Mouse (Mus musculus) forebrain, embryonic 16.5 days (tissue): ENCODE measurements around the gene Ndufa8. TPM values are rescaled to one million over a fixed set of nuclear protein-coding genes. Genes with fewer than 3 reads are reported as not detected.
A peak's percentile ranks its signal among the peaks of the same experiment; 100 is the strongest.

ENCODE experiments used
- ATAC-seq: fragments of 200-750 bp; cut with Nextera tagmentation; 2 replicates; pipeline ENCODE4 v1.8.0; 2017; ENCODE audit warnings: mild to moderate bottlenecking, moderate library complexity
- H3K27ac ChIP-seq: fragments of 300-500 bp; sonication (generic); 2 replicates; pipeline ENCODE4 v1.5.1; 2014; ENCODE audit warnings: low read length, control low read depth
- H3K27me3 ChIP-seq: fragments of 300-500 bp; sonication (generic); replicated peaks from 2 replicates; pipeline ENCODE4 v1.6.1; 2014; ENCODE audit warnings: low read length; ENCODE audit not compliant: control insufficient read depth, insufficient read depth
- H3K36me3 ChIP-seq: fragments of 300-500 bp; sonication (generic); 2 replicates; pipeline ENCODE4 v1.6.1; 2014; ENCODE audit not compliant: control insufficient read depth, insufficient read depth
- H3K4me1 ChIP-seq: fragments of 300-500 bp; sonication (generic); replicated peaks from 2 replicates; pipeline ENCODE4 v1.6.1; 2014; ENCODE audit warnings: low read length; ENCODE audit not compliant: control insufficient read depth, insufficient read depth
- H3K4me2 ChIP-seq: fragments of 300-500 bp; sonication (generic); 2 replicates; pipeline ENCODE4 v1.6.1; 2014; ENCODE audit warnings: mild to moderate bottlenecking, low read length, control low read depth
- H3K4me3 ChIP-seq: fragments of 300-500 bp; sonication (generic); replicated peaks from 2 replicates; pipeline ENCODE4 v1.5.1; 2014; ENCODE audit warnings: mild to moderate bottlenecking, low read length, control low read depth
- H3K9ac ChIP-seq: fragments of 300-500 bp; sonication (generic); replicated peaks from 2 replicates; pipeline ENCODE4 v1.6.1; 2014; ENCODE audit warnings: low read depth, low read length, control low read depth
- H3K9me3 ChIP-seq: fragments of 300-500 bp; sonication (generic); 2 replicates; pipeline ENCODE4 v1.6.1; 2016; ENCODE audit warnings: low read length; ENCODE audit not compliant: control insufficient read depth
- WGBS: fragments of 180-500 bp; shearing (Covaris S2); extraction: QIAGEN DNeasy Blood & Tissue Kit; methylation state at CpG from one replicate; pipeline ENCODE4 v1.1.7; 2014; 5-methylcytosine and 5-hydroxymethylcytosine counted together
- polyA plus RNA-seq: library from polyadenylated mRNA; unstranded; fragments of >200 nt; fragmentation: Nextera tagmentation; extraction: Ambion mirVana; gene quantifications from 2 replicates; pipeline ENCODE4 v1.2.1, GENCODE M21; 2015

Gene Ndufa8
- polyA plus RNA-seq, 1 experiment from 2014 or later: 273 TPM

DNA sequence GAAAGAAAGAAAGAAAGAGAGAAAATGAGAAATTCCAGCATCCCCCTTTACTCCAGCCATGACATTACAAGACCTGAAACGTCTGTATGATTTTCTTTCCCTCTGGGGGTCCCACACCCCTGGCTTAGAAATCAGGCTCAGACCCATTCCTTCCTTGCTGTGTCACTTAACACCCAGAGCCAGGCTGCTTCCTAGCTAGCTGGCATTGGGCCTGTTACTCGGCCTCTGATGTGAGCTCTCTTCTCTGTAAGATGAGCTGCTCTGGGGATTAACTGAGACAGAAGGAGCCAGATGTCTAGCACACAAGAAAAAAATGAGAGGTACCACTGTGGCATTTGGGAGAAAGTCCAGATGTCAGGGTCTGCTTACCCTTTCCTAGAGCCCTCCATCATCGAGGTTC lies 7.0 kb upstream of the Ndufa8 start:
- Histone ChIP-seq H3K36me3 (no peaks in the 10 kb centered on the region), H3K4me2 (no peak overlapping the region), H3K27me3 (no peaks in the 10 kb centered on the region), H3K4me1 (no peaks in the 10 kb centered on the region; the same call in 1 of the 2 replicates), H3K4me3 (no peak overlapping the region), H3K9me3 (no peaks in the 10 kb centered on the region), H3K27ac (no peak overlapping the region), H3K9ac (no peak overlapping the region)
- 43% methylated on average over 3 of the region's 3 CpGs for WGBS
- ATAC-seq: no peak

DNA sequence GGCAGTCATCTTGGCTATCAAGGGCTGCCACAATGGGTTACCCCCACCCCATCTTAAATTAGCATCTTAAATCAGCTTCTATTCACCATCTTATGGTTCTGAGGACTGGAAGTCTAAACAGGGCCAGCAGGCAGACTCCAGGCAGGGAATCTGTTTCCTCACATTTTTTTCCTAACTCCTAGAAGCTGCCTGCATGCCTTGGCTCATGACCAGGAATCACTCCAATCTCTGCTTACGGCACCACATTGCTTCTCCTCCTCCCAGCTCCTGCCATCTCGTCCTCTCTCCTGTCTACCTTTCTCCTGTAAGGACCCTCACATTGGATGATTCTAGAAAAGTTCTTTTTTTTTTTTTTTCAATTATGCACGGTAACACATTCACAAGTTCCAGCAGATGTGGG lies 4.0 kb upstream of the Ndufa8 start:
- WGBS: 61% methylated on average over 3 of the region's 3 CpGs
- Histone ChIP-seq H3K27me3 (no peaks in the 10 kb centered on the region), H3K9ac (no peak overlapping the region), H3K27ac (no peak overlapping the region), H3K4me2 (no peak overlapping the region), H3K9me3 (no peaks in the 10 kb centered on the region), H3K4me3 (no peak overlapping the region), H3K4me1 (peaks cover 10% of the 10 kb centered on the region), H3K36me3 (no peaks in the 10 kb centered on the region)
- ATAC-seq: no peak

DNA sequence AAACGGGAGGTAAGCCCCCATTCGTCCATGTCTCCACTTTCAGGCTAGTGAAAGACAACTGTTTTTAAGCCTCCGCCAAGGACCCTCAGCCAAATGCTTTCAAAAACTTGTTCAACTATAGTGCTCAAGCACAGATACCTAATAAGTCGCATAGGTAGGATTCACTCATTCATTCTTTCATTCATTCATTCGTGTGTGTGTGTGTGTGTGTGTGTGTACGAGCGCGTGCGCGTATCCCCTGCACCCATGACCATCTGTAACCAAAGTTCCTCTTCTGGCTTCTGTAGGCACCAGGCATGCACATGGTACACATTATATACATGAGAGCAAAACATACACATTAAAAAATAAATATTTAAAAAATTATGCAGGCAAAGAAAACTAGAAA lies 355 bp upstream of the Ndufa8 start:
- Histone ChIP-seq H3K27me3 (no peaks in the 10 kb centered on the region), H3K9ac (no peak overlapping the region), H3K4me1 (peaks cover 17% of the 10 kb centered on the region), H3K4me2 (peak overlapping the region; percentile 85), H3K36me3 (no peaks in the 10 kb centered on the region), H3K4me3 (peak overlapping the region; percentile 82), H3K27ac (no peak overlapping the region), H3K9me3 (no peaks in the 10 kb centered on the region)
- no peak for ATAC-seq
- 37% methylated on average over 10 of the region's 10 CpGs for WGBS

DNA sequence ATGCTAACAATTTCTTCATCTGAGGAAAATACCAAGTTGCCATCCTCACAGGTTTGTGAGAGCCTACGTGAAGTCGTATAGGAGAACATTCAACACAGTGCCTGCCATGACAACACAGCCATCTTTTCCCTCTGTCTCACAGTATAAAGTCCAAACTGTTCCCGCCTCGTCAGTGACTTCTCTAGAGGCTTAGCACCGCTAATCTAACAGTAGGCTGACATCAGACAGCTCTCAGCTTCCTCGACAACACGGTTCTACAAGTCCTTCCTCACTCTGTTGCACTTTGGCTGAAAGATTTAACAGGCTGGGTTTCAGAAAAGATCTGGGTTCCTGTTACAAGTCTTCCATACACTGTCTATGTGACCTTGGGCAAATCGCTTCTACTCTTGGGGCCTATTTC lies 1.0 kb downstream of the Ndufa8 start:
- no peak for ATAC-seq
- Histone ChIP-seq H3K36me3 (peaks cover 2% of the 10 kb centered on the region; the same call in 1 of the 2 replicates), H3K4me2 (peak overlapping the region; percentile 85), H3K9ac (peak overlapping the region; percentile 83), H3K27me3 (no peaks in the 10 kb centered on the region), H3K4me3 (peak overlapping the region; percentile 82), H3K27ac (no peak overlapping the region), H3K4me1 (peaks cover 17% of the 10 kb centered on the region), H3K9me3 (no peaks in the 10 kb centered on the region)
- WGBS: 72% methylated on average over 8 of the region's 8 CpGs

DNA sequence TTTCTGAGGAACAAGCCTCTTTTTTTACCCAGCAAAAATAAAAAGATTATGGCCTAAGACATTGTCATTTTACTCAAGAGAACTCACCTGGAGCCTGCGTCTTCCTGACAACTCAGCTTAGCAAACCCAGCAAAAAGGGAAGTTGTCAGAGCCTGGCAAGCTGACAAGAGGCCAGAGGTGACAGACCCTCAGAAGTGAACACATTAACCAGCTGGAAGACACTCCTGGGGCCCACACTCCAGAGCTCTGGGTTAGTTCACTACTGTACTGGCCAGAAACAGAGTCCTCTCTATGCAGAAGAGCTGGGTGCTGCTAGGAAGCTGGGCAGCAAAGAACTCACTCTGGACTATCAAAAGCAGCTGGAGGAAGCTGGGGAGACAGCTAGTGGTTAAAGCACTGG lies 8.3 kb downstream of the Ndufa8 start:
- no peaks in the 10 kb centered on the region for H3K27me3 ChIP-seq
- peaks cover 6% of the 10 kb centered on the region; the same call in 1 of the 2 replicates for H3K36me3 ChIP-seq
- 88% methylated on average over 1 of the region's 1 CpGs for WGBS
- H3K9ac ChIP-seq: no peak overlapping the region
- no peak for ATAC-seq
- H3K4me3 ChIP-seq: no peak overlapping the region
- no peak overlapping the region for H3K4me2 ChIP-seq
- H3K27ac ChIP-seq: no peak overlapping the region
- H3K4me1 ChIP-seq: no peaks in the 10 kb centered on the region
- no peaks in the 10 kb centered on the region for H3K9me3 ChIP-seq

DNA sequence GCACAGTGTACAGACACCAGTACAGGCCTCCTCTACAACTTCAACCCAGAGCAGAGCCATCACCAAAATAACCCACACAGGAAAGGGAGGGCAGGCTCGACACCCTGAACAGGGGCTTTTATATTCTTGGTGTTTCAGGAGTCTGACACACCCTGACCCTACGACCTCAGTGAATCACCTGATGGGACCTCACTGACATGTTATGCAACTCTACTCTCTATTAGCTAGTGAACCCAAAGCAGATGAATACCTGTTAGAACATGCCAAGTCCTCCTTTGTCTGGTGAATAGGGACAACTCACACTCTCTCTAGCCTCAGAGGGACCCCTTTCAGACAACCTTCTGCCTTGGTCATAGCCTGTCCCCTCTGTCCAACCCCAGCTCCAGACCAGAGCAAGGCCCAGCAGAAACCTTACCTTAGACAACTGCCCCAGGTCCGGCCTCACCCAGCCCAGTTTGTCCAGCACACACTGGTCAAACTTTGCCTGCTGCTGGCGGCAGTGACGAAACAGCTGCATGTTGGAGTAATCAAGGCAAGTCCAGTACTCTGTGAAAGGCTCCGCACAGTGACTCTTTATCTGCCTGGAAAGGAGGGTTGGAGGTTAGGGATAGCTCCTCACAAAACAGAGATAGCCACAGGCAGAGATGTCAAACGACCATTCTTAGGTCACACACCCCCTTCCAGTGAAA lies 9.8 kb downstream of the Ndufa8 start:
- Histone ChIP-seq H3K4me2 (no peak overlapping the region), H3K9ac (no peak overlapping the region), H3K4me1 (no peaks in the 10 kb centered on the region), H3K27me3 (no peaks in the 10 kb centered on the region), H3K27ac (no peak overlapping the region), H3K36me3 (peaks cover 13% of the 10 kb centered on the region; the same call in 1 of the 2 replicates), H3K4me3 (no peak overlapping the region), H3K9me3 (no peaks in the 10 kb centered on the region)
- ATAC-seq: no peak
- 84% methylated on average over 7 of the region's 7 CpGs for WGBS

DNA sequence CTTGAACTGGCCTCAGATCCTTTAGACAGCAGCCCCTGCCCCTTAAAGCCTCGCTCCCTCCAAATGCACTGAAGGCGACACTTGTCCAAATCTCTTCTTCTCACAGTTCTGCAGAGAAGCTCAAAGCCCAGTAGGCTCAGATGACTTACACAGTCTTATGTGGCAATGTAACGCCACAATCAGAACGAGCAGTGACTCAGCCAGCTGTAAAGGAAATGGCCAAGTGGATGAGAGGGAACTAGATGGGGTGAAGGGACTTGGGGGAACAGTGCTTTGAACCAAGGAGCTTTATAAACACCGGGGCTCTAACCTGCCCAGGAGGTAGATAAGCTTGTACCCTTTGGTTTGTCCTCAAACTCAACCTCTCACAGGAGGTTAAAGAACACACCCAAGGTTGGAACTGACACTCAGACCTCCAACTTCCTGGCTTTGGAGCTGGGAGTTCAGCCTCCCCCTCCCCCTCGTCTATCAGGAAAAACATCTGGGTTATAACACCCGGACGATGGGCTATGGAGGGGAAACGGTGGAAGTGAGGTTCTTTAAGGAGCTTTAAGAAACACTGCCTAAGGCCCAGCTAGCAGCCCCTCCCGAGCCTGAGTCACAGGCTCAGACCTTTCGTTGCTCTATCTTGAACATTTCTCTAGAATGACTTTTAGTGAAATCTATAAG lies 13.7 kb downstream of the Ndufa8 start:
- no peaks in the 10 kb centered on the region for H3K27me3 ChIP-seq
- no peak overlapping the region for H3K4me2 ChIP-seq
- WGBS: 90% methylated on average over 11 of the region's 11 CpGs
- no peak overlapping the region for H3K4me3 ChIP-seq
- H3K9me3 ChIP-seq: no peaks in the 10 kb centered on the region; the same call in 1 of the 2 replicates
- no peak for ATAC-seq
- peaks cover 11% of the 10 kb centered on the region; the same call in 1 of the 2 replicates for H3K36me3 ChIP-seq
- no peak overlapping the region for H3K27ac ChIP-seq
- no peaks in the 10 kb centered on the region for H3K4me1 ChIP-seq
- no peak overlapping the region for H3K9ac ChIP-seq

DNA sequence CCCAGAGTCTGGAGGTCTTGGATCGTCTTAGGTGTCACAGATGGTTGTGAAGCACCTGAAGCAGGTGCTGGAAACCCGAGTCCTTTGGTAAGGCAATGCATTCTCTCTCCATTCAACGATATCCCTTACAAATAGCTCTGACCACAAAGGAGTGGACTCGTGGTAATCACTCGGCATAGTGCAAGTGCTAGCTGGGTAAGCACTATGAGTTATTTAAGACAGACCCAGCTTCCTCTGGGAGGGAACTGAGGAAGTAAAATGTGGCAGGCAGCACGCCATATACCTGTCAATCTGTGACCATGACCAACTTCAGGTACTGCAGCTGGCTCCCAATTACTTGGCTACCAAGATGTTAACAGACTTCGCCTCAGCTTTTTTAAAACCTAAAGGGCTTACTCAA lies 14.3 kb downstream of the Ndufa8 start:
- no peak for ATAC-seq
- Histone ChIP-seq H3K9me3 (no peaks in the 10 kb centered on the region; the same call in 1 of the 2 replicates), H3K27ac (no peak overlapping the region), H3K27me3 (no peaks in the 10 kb centered on the region), H3K4me2 (no peak overlapping the region), H3K4me1 (no peaks in the 10 kb centered on the region), H3K36me3 (peaks cover 11% of the 10 kb centered on the region; the same call in 1 of the 2 replicates), H3K4me3 (no peak overlapping the region), H3K9ac (no peak overlapping the region)
- WGBS: 91% methylated on average over 7 of the region's 7 CpGs

DNA sequence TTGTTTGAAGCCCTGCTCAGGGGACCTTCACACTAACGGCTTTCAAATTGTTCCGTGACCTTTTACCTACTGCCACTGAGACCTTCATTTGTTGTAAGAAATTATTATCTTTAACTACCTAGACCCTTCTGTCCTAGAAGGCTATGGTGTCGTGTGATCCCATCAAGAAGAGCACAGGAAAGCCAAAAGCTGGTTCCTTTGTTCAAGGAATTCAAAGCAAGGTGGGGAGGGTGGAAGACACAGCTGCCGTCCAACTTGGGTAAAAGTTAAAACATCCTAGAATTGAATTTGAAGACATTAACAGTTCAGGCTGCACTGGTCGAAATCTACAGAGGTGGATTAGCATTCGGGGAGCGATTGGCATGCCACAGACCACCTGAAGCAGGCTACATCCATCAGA lies 15.2 kb downstream of the Ndufa8 start:
- no peaks in the 10 kb centered on the region for H3K27me3 ChIP-seq
- H3K36me3 ChIP-seq: peaks cover 11% of the 10 kb centered on the region; the same call in 1 of the 2 replicates
- WGBS: 79% methylated on average over 7 of the region's 7 CpGs
- H3K9ac ChIP-seq: no peak overlapping the region
- no peaks in the 10 kb centered on the region for H3K4me1 ChIP-seq
- no peaks in the 10 kb centered on the region; the same call in 1 of the 2 replicates for H3K9me3 ChIP-seq
- ATAC-seq: no peak
- no peak overlapping the region for H3K4me3 ChIP-seq
- H3K27ac ChIP-seq: no peak overlapping the region
- no peak overlapping the region for H3K4me2 ChIP-seq
